Mouse (Mus musculus) C2C12 (cell line): ENCODE measurements around the gene Zfp715.

Experiments
- CTCF ChIP-seq: IDR thresholded peaks from one replicate; pipeline ENCODE4 v1.5.1; 2011; ENCODE audit not compliant: control insufficient read depth, insufficient read depth, insufficient read length
- MAX ChIP-seq: IDR thresholded peaks from one replicate; pipeline ENCODE4 v1.6.1; 2011; ENCODE audit warnings: mild to moderate bottlenecking, control low read depth
- MYOD1 ChIP-seq: IDR thresholded peaks from one replicate; pipeline ENCODE4 v1.6.1; 2011; ENCODE audit warnings: low read depth; ENCODE audit not compliant: control insufficient read depth, insufficient read length
- MYOG ChIP-seq: IDR thresholded peaks from one replicate; pipeline ENCODE4 v1.6.1; 2011; ENCODE audit not compliant: control insufficient read depth, insufficient read length; ENCODE audit errors: extremely low read depth
- USF1 ChIP-seq: IDR thresholded peaks from one replicate; pipeline ENCODE4 v1.6.1; 2011; ENCODE audit warnings: low read depth, mild to moderate bottlenecking, control low read depth, moderate library complexity

GRCm38 (mm10) chr7:43353118-43353517 is 40.0 kb upstream of the Zfp715 start:
- TF ChIP-seq MAX = no peak
- TF ChIP-seq MYOG = no peak
- TF ChIP-seq CTCF = no peak
- TF ChIP-seq MYOD1 = no peak
- no peak for TF ChIP-seq USF1
